ENCODE assay signal across 20 mouse cellular contexts in the genomic region with DNA sequence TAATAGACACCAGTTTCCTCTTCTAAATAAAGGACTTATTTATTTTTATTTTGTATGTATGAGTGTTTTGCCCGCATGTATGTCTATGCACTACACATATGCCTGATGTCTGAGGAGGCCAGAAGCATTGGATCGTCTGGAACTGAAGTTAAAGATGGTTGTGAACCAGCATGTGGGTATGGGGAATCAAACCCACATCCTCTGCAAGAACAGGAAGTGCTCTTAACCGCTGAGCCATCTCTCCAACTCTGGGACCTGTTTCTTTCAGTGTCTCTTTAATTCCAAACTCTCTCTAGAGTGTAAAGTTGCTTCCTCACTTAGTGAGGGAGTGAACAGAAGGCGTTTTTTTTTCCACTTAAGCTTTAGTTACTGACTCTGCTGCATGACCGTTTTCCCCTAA. TPM values are rescaled to one million over a fixed set of nuclear protein-coding genes. Genes with fewer than 3 reads are reported as not detected.
A peak's percentile ranks its signal among the peaks of the same experiment; 100 is the strongest.
DNase-seq lines count a peak whose midpoint lies in the region; ATAC-seq lines count a peak whose summit lies in the region.
"Had no signal": no experiment of that assay in that cellular context is flagged by ENCODE, and none has a peak within 500 bp of the region (broad histone marks: within the 10 kb centered on the region; RNA-seq: fewer than 3 reads in every experiment).

No protein-coding gene starts in this region.

- ATAC-seq in inflammation-experienced regulatory T-cells, adult 6 months: peak; percentile 60
- ATAC-seq: forebrain, embryonic 13.5 days had no signal

- peak; percentile 36 for DNase-seq in T-cell, adult 2 months (ENCODE audit: low spot score)
- peak; percentile 24 to 39 for DNase-seq in thymus, postnatal 10 days (ENCODE audit: low spot score in 2 of 2)
- DNase-seq in cerebellum, adult 11-12 months: no peak
- no peak for DNase-seq in testis, postnatal 14 days (ENCODE audit: low spot score)
- no peak for DNase-seq in heart, adult 8-10 months (ENCODE audit: low spot score)
- no peak for DNase-seq in embryo, embryonic 10 days (ENCODE audit: low spot score)
- DNase-seq: cerebellum, adult 18-20 months; cerebellum, postnatal 14 days; embryo, embryonic 11 days; gastrocnemius, postnatal 10 days; heart, adult 18-20 months; heart, postnatal 14 days; kidney, adult 2 months; kidney, postnatal 14 days; layer of hippocampus, postnatal 36 days; lung, postnatal 10 days had no signal

RNA-seq across cellular contexts. Expression of a gene that starts 12.4 kb away (rescaled TPM):
- polyA plus RNA-seq in inflammation-experienced regulatory T-cells, adult 6 months (2017; shearing (Covaris generic)): not detected
- total RNA-seq in heart, adult 8-10 months (2022): under 1 TPM in 2 of 4 experiments, not detected in 2; 0.09 to 0.16 TPM
- total RNA-seq: heart, adult 18-20 months; liver, adult 2 months had no signal
- polyA plus RNA-seq: liver, adult 2 months; liver, embryonic 16.5 days had no signal

Comparison
In these comparisons a context has a peak if more than half of its experiments do, and no peak if none do; other contexts are left out.
1. DNase-seq: peak in T-cell, adult 2 months (single experiment) and thymus, postnatal 10 days (2 of 2); none in cerebellum, adult 11-12 months (single experiment), testis, postnatal 14 days (single experiment), heart, adult 8-10 months (single experiment) and embryo, embryonic 10 days (single experiment).